Mouse (Mus musculus): ENCODE results near the gene Proca1. TPM values are rescaled to one million over a fixed set of nuclear protein-coding genes. Genes with fewer than 3 reads are reported as not detected.

The Proca1 gene
- polyA plus RNA-seq, 1 experiment from 2014 or later, result 1.3 TPM

DNA sequence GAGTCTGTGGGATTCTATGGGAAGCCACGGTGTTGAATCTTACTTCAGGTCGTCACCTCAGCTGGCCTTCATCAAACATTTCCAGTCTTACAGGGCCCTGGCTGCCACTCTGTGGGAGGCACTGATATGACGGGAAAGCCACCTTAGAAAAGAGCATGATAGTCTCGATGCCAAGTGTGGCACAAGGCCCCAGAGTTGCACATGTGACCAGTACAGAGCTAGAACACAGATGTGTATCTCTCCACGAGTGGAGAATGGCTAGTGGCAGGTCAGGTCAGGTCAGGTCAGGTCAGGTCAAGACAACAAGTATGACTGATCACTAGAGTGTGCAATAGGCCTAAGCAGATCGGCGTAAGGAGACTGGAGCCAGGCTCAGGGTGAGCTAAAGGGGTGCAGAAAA lies 17.4 kb downstream of the Proca1 start:
- Histone ChIP-seq H3K9me3 (replicated peaks) (no peaks in the 10 kb centered on the region), H3K4me3 (no peak overlapping the region), H3K27me3 (no peaks in the 10 kb centered on the region), H3K9ac (no peak overlapping the region), H3K27ac (no peak overlapping the region), H3K4me2 (no peak overlapping the region), H3K4me1 (no peaks in the 10 kb centered on the region), H3K36me3 (ENCODE audit: poor library complexity, severe bottlenecking) (peaks cover 100% of the 10 kb centered on the region)
- ATAC-seq, result no peak
- 87% methylated on average over 7 of the region's 7 CpGs for WGBS

DNA sequence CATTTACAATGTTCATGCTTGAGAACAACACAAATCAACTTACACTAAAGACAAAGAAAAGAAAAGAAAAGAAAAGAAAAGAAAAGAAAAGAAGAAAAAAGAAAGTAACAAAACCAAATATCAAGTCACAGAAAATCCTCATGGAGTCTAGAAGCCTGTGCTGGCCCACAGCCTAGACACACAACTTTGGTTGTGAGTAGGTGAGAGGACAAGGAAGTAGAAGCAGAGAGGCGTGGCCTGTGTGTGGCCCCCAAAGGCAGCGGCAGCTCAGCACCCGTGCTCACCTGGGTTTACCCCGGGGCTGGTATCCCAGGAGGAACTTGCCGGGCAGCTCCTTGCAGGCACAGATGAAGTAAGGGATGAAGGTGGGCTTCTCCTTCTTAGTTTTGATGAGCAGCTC lies 18.3 kb downstream of the Proca1 start:
- H3K4me3 ChIP-seq, result no peak overlapping the region
- no peak overlapping the region for H3K4me2 ChIP-seq
- 94% methylated on average over 5 of the region's 5 CpGs for WGBS
- peaks cover 100% of the 10 kb centered on the region for H3K36me3 ChIP-seq (ENCODE audit: poor library complexity, severe bottlenecking)
- no peak overlapping the region for H3K9ac ChIP-seq
- no peaks in the 10 kb centered on the region for H3K27me3 ChIP-seq
- H3K4me1 ChIP-seq, result no peaks in the 10 kb centered on the region
- no peaks in the 10 kb centered on the region for H3K9me3 ChIP-seq (replicated peaks)
- H3K27ac ChIP-seq, result no peak overlapping the region
- ATAC-seq, result no peak

- Histone ChIP-seq H3K4me2 (no peak overlapping the region), H3K4me3 (no peak overlapping the region), H3K9me3 (replicated peaks) (no peaks in the 10 kb centered on the region), H3K27ac (no peak overlapping the region), H3K9ac (no peak overlapping the region), H3K36me3 (ENCODE audit: poor library complexity, severe bottlenecking) (peaks cover 99% of the 10 kb centered on the region), H3K27me3 (no peaks in the 10 kb centered on the region), H3K4me1 (no peaks in the 10 kb centered on the region)
- WGBS, result 96% methylated on average over 14 of the region's 14 CpGs
- ATAC-seq, result no peak
Measured at GRCm38 (mm10) chr11:78213086-78213817, 20.1 kb downstream of the Proca1 start.

DNA sequence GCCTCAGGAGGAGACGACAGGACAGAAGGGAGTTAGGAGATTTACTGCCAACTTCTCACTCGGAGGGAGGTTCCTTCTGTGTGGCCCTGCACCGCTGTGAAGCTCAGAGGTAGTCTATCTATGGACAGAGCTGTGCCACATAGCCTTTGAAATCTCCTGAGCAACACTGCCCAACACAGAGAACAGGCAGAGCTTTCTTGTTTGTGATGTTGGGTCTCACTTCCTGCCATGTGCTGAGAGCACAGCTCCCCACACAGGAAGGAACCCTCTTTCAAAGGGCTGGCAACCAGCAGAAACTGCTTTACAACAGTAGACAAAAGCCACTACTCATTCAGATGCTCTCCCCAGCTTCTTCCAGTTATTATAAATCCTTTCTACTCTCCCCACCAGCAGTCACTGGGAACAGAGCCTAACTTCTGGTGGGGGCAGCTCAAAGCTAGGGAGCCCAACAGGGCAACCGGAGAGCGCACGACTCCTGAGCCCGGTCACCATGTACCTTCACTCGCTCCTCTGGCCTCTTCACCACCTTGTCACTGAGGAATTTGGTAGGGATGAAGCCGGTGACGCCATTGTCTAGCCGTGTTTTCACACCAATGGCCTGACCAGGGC lies 22.6 kb downstream of the Proca1 start:
- Histone ChIP-seq H3K27ac (no peak overlapping the region), H3K9ac (no peak overlapping the region), H3K4me3 (no peak overlapping the region), H3K4me2 (no peak overlapping the region), H3K4me1 (no peaks in the 10 kb centered on the region), H3K27me3 (no peaks in the 10 kb centered on the region), H3K36me3 (ENCODE audit: poor library complexity, severe bottlenecking) (peaks cover 98% of the 10 kb centered on the region), H3K9me3 (replicated peaks) (no peaks in the 10 kb centered on the region)
- WGBS, result 92% methylated on average over 11 of the region's 11 CpGs
- no peak for ATAC-seq

- no peak for ATAC-seq
- no peak overlapping the region for H3K9ac ChIP-seq
- H3K27me3 ChIP-seq, result no peaks in the 10 kb centered on the region
- 94% methylated on average over 4 of the region's 4 CpGs for WGBS
- H3K9me3 ChIP-seq (replicated peaks), result no peaks in the 10 kb centered on the region
- H3K27ac ChIP-seq, result no peak overlapping the region
- no peak overlapping the region for H3K4me2 ChIP-seq
- H3K4me1 ChIP-seq, result no peaks in the 10 kb centered on the region
- H3K4me3 ChIP-seq, result no peak overlapping the region
- H3K36me3 ChIP-seq (ENCODE audit: poor library complexity, severe bottlenecking), result peaks cover 97% of the 10 kb centered on the region
Measured at GRCm38 (mm10) chr11:78223586-78223985, 30.4 kb downstream of the Proca1 start.

DNA sequence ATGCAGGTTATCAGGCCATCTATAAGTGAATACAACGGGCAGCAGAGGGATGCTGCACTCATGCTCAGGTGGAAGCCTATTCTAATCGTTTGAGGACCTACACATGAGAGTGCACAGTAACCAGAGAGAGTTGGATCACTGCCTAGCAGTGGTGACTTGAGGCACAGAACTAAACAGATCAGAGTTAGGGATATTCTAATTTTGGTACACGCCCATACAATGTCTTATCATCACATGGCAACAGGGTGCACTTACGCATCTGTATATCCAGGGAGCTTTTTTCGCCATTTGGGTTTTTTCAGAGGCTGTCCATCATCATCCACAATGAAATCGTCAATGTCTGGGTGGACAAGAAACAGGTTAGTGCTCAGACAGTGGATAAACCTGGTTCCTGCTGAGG lies 38.3 kb downstream of the Proca1 start:
- H3K4me3 ChIP-seq, result no peak overlapping the region
- H3K4me2 ChIP-seq, result no peak overlapping the region
- no peaks in the 10 kb centered on the region for H3K27me3 ChIP-seq
- no peaks in the 10 kb centered on the region for H3K4me1 ChIP-seq
- no peak overlapping the region for H3K9ac ChIP-seq
- ATAC-seq, result no peak
- H3K9me3 ChIP-seq (replicated peaks), result no peaks in the 10 kb centered on the region
- H3K27ac ChIP-seq, result no peak overlapping the region
- WGBS, result 96% methylated on average over 6 of the region's 6 CpGs
- peaks cover 85% of the 10 kb centered on the region for H3K36me3 ChIP-seq (ENCODE audit: poor library complexity, severe bottlenecking)

DNA sequence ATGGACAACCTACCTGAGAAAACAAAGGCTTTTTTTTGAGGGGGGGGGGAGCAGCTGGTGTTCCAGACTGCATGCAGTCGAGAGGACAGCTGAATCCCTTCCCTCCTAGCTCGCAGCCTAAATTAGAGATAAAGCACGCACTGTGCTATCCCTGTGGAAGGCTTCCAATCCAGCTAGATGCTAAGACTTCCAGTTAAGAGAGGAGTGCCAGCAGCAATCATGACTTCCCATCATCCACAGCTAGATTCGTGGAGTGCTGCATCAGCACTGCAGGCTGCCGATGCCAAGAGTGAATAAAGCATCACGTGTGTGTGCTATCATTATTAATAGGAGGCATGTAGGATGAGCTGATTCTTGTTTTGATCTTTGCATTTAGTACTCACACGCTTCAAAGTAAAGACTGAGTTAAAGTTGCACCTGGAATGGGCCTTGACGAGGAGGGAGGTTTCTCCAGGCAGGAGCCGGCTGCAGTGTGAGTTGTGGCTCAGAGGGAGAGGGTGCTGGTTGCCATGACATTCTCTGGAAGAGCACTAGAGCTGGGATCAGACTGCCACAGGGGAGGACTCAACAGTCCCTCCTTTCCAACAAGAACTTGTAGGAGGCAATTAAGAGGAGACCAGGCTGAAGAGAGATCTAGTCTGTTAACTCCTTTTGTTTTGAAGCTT lies 47.1 kb downstream of the Proca1 start:
- ATAC-seq, result no peak
- H3K9me3 ChIP-seq (replicated peaks), result no peaks in the 10 kb centered on the region
- H3K4me3 ChIP-seq, result no peak overlapping the region
- peaks cover 22% of the 10 kb centered on the region for H3K4me1 ChIP-seq
- H3K27me3 ChIP-seq, result no peaks in the 10 kb centered on the region
- 88% methylated on average over 9 of the region's 9 CpGs for WGBS
- no peak overlapping the region for H3K9ac ChIP-seq
- peaks cover 30% of the 10 kb centered on the region for H3K36me3 ChIP-seq (ENCODE audit: poor library complexity, severe bottlenecking)
- H3K4me2 ChIP-seq, result no peak overlapping the region
- no peak overlapping the region for H3K27ac ChIP-seq

DNA sequence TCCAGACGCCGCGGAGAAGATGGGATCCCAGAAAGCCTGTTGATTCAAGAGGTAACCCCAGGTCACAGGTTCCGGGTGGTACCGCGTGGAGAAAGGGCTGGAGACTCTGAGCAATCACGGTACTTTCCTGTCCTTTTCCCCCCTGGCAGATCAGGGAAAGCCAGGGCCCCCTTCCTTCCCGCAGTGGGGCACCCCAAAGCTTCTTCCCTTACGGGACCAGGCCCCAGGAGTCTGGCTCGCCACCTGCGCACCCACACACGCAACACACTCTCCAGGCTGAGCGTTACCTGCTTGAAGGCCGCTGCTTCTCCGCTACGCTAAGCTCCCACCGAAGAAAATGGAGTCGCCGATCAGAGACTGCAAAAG lies 52.1 kb downstream of the Proca1 start:
- peak overlapping the region; percentile 91 for H3K4me2 ChIP-seq
- peak overlapping the region; percentile 92 for H3K27ac ChIP-seq
- H3K36me3 ChIP-seq (ENCODE audit: poor library complexity, severe bottlenecking), result peaks cover 10% of the 10 kb centered on the region
- no peaks in the 10 kb centered on the region for H3K9me3 ChIP-seq (replicated peaks)
- ATAC-seq, result no peak
- H3K4me1 ChIP-seq, result peaks cover 52% of the 10 kb centered on the region
- H3K27me3 ChIP-seq, result no peaks in the 10 kb centered on the region
- under 1% methylated on average over 19 of the region's 19 CpGs for WGBS
- H3K4me3 ChIP-seq, result peak overlapping the region; percentile 99
- H3K9ac ChIP-seq, result peak overlapping the region; percentile 93

GRCm38 (mm10) chr11:78245627-78246317 lies 52.6 kb downstream of the Proca1 start, which contains the start of the genes Sdf2 and Supt6:
TSS of gene Sdf2 (plus strand) at chr11:78245746.
TSS of gene Supt6 (minus strand) at chr11:78245987.
- Histone ChIP-seq H3K27ac (peak within 1 kb of the TSS; percentile 92), H3K27me3 (no peaks in the 10 kb centered on the region), H3K4me2 (peak within 1 kb of the TSS; percentile 91), H3K36me3 (ENCODE audit: poor library complexity, severe bottlenecking) (peaks cover 9% of the 10 kb centered on the region), H3K4me1 (peaks cover 52% of the 10 kb centered on the region), H3K4me3 (peak within 1 kb of the TSS; percentile 99), H3K9ac (peak within 1 kb of the TSS; percentile 93), H3K9me3 (replicated peaks) (no peaks in the 10 kb centered on the region)
- ATAC-seq, result peak; percentile 96
- 0% methylated on average over 50 of the region's 50 CpGs for WGBS

DNA sequence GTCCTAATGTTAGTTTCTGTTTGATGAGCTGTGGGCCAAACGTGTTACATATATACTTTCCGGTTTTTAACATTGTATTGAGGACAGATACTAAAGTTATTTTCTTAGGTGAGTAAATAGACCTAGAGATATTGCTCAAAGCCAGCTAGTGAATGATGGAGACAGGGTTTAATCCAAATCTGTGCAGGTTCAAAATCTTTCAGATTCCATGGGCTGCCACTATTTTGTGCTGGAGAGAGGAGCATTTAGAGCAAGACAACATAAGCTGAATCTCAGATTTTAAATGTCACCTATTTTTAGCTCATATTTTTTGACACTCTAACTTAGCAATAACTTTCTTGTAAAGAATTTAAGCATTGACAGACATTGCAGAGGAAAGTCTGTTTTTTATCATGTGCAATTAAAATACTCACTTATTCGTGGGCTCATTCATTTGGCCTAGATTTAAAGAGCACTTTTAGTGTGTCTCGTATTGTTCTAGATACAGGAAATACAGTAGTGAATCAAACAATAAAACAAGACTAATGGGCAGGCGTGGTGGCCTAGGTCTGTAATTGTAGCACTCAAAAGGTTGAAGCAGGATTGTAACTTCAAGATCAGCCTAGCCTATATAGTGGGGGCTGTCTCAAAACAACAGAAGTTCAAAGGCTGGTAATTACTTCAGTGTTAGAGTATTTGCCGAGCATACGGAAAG lies 53.3 kb downstream of the Proca1 start:
- Histone ChIP-seq H3K4me2 (peak overlapping the region; percentile 91), H3K9ac (peak overlapping the region; percentile 93; the same call in 1 of the 2 replicates), H3K4me3 (peak overlapping the region; percentile 99), H3K9me3 (replicated peaks) (no peaks in the 10 kb centered on the region), H3K36me3 (ENCODE audit: poor library complexity, severe bottlenecking) (peaks cover 15% of the 10 kb centered on the region), H3K4me1 (peaks cover 52% of the 10 kb centered on the region), H3K27me3 (no peaks in the 10 kb centered on the region), H3K27ac (peak overlapping the region; percentile 92)
- ATAC-seq, result no peak
- 56% methylated on average over 7 of the region's 7 CpGs for WGBS

DNA sequence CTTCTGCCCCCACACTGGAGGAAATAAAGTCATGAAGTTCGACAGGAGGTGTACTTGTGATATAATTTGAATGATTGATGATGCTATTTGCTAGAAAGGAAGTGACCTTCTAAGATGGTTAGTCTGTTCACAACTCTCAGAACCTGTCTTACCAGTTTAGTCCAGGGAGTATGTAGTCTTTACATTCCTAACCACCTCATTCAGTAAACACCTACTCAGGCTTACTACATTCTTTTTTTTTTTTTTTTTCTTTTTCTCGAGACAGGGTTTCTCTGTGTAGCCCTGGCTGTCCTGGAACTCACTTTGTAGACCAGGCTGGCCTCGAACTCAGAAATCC lies 53.8 kb downstream of the Proca1 start:
- Histone ChIP-seq H3K4me3 (peak overlapping the region; percentile 99), H3K4me1 (peaks cover 49% of the 10 kb centered on the region)
- ATAC-seq, result no peak

More for the DNA sequence above, 53.8 kb downstream of the Proca1 start:
- no peaks in the 10 kb centered on the region for H3K27me3 ChIP-seq
- no peak overlapping the region for H3K27ac ChIP-seq
- H3K36me3 ChIP-seq (ENCODE audit: poor library complexity, severe bottlenecking), result peaks cover 20% of the 10 kb centered on the region
- peak overlapping the region; percentile 91 for H3K4me2 ChIP-seq
- H3K9ac ChIP-seq, result no peak overlapping the region
- 81% methylated on average over 3 of the region's 3 CpGs for WGBS
- H3K9me3 ChIP-seq (replicated peaks), result no peaks in the 10 kb centered on the region
